Mouse (Mus musculus) fat pad, adult 2 months (tissue): ENCODE measurements at regions not wholly inside any gene's neighbourhood (a gene's known extent, or its start where the extent isn't known, plus 50 kb on each side); places are given as distances from the start of the nearest gene placed in this dataset.
A peak's percentile ranks its signal among the peaks of the same experiment; 100 is the strongest.

Experiments
- DNase-seq: peaks from one replicate; pipeline ENCODE4 v3.0.0-alpha.2; 2011; ENCODE audit warnings: low read depth, low spot score; ENCODE audit errors: extremely low read depth

- DNase-seq: no peak
Measured at GRCm38 (mm10) chr1:49795017-49795416, 1105.4 kb upstream of the Tmeff2 start.

DNA sequence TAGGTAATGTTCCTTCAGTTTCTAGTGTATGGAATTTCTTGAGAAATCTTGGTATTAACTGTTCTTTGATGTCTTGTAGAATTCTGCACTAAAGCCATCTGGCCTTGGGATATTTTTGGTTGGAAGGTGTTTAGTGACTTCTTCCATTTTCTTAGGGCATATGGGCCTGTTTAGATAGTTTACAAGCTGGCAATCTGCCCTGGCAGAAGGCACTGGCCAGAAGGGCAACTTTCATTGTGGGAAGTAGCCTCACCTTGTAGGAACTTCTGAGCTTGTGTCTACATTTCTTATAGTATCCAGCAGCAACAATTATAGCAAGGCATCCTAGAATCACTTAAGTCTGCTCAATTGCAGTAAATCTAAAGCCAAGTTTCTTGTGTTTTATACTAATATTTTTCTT is 1091.1 kb upstream of the Tmeff2 start:
- peak; percentile 14 for DNase-seq
